Mouse (Mus musculus): Measurements from ENCODE around the gene Slc38a4. TPM values are rescaled to one million over a fixed set of nuclear protein-coding genes. Genes with fewer than 3 reads are reported as not detected.

The Slc38a4 gene
- polyA plus RNA-seq, 1 experiment from 2014 or later: 116 TPM

- ATAC-seq (ENCODE audit: insufficient number of reproducible peaks, low FRiP score, low TSS enrichment, low read depth): no peak
- Histone ChIP-seq H3K9ac (no peak overlapping the region), H3K4me3 (no peak overlapping the region), H3K27me3 (no peaks in the 10 kb centered on the region), H3K4me2 (no peak overlapping the region), H3K27ac (no peak overlapping the region), H3K9me3 (no peaks in the 10 kb centered on the region), H3K36me3 (no peaks in the 10 kb centered on the region), H3K4me1 (peaks cover 10% of the 10 kb centered on the region; the same call in 1 of the 2 replicates)
- WGBS: 61% methylated on average over 2 of the region's 2 CpGs
These were observed 96.5 kb downstream of the Slc38a4 start for GRCm38 (mm10) chr15:96959247-96959646.

GRCm38 (mm10) chr15:96956699-96957098 is 99.1 kb downstream of the Slc38a4 start:
- Histone ChIP-seq H3K4me3 (no peak overlapping the region), H3K9me3 (no peaks in the 10 kb centered on the region), H3K36me3 (no peaks in the 10 kb centered on the region), H3K27ac (no peak overlapping the region), H3K9ac (no peak overlapping the region), H3K27me3 (no peaks in the 10 kb centered on the region), H3K4me1 (peaks cover 12% of the 10 kb centered on the region), H3K4me2 (no peak overlapping the region)
- ATAC-seq (ENCODE audit: insufficient number of reproducible peaks, low FRiP score, low TSS enrichment, low read depth): no peak
- WGBS: 73% methylated on average over 3 of the region's 3 CpGs

- Histone ChIP-seq H3K27ac (no peak overlapping the region), H3K9ac (no peak overlapping the region), H3K4me3 (no peak overlapping the region), H3K36me3 (no peaks in the 10 kb centered on the region), H3K4me2 (no peak overlapping the region), H3K9me3 (no peaks in the 10 kb centered on the region), H3K27me3 (no peaks in the 10 kb centered on the region), H3K4me1 (peaks cover 12% of the 10 kb centered on the region)
- ATAC-seq (ENCODE audit: insufficient number of reproducible peaks, low FRiP score, low TSS enrichment, low read depth): no peak
- WGBS: 76% methylated on average over 6 of the region's 6 CpGs
These were observed 101.4 kb downstream of the Slc38a4 start for GRCm38 (mm10) chr15:96954389-96954788.

GRCm38 (mm10) chr15:96953938-96954238 is 101.9 kb downstream of the Slc38a4 start:
- 50% methylated on average over 16 of the region's 16 CpGs for WGBS
- H3K4me3 ChIP-seq: peak overlapping the region; percentile 32
- peaks cover 12% of the 10 kb centered on the region for H3K4me1 ChIP-seq
- H3K9me3 ChIP-seq: no peaks in the 10 kb centered on the region
- no peak for ATAC-seq (ENCODE audit: insufficient number of reproducible peaks, low FRiP score, low TSS enrichment, low read depth)
- H3K36me3 ChIP-seq: no peaks in the 10 kb centered on the region
- peak overlapping the region; percentile 20; the same call in 1 of the 2 replicates for H3K9ac ChIP-seq
- H3K4me2 ChIP-seq: peak overlapping the region; percentile 53
- no peaks in the 10 kb centered on the region for H3K27me3 ChIP-seq
- no peak overlapping the region for H3K27ac ChIP-seq

- Histone ChIP-seq H3K4me2 (peak overlapping the region; percentile 53), H3K4me1 (peaks cover 12% of the 10 kb centered on the region), H3K36me3 (no peaks in the 10 kb centered on the region), H3K9me3 (no peaks in the 10 kb centered on the region), H3K4me3 (peak overlapping the region; percentile 32), H3K27ac (no peak overlapping the region), H3K27me3 (no peaks in the 10 kb centered on the region), H3K9ac (peak overlapping the region; percentile 20; the same call in 1 of the 2 replicates)
- no peak for ATAC-seq (ENCODE audit: insufficient number of reproducible peaks, low FRiP score, low TSS enrichment, low read depth)
- WGBS: 23% methylated on average over 23 of the region's 23 CpGs
These were observed 102.4 kb downstream of the Slc38a4 start for GRCm38 (mm10) chr15:96953112-96953937.

GRCm38 (mm10) chr15:96952488-96952887 is 103.3 kb downstream of the Slc38a4 start:
- H3K4me1 ChIP-seq: peaks cover 12% of the 10 kb centered on the region
- no peak overlapping the region for H3K4me2 ChIP-seq
- no peaks in the 10 kb centered on the region for H3K36me3 ChIP-seq
- H3K27ac ChIP-seq: no peak overlapping the region
- H3K4me3 ChIP-seq: no peak overlapping the region
- WGBS: 40% methylated on average over 8 of the region's 8 CpGs
- no peaks in the 10 kb centered on the region for H3K9me3 ChIP-seq
- no peak for ATAC-seq (ENCODE audit: insufficient number of reproducible peaks, low FRiP score, low TSS enrichment, low read depth)
- no peak overlapping the region for H3K9ac ChIP-seq
- no peaks in the 10 kb centered on the region for H3K27me3 ChIP-seq

- no peak overlapping the region for H3K9ac ChIP-seq
- H3K4me3 ChIP-seq: no peak overlapping the region
- H3K36me3 ChIP-seq: no peaks in the 10 kb centered on the region
- no peak overlapping the region for H3K27ac ChIP-seq
- 51% methylated on average over 5 of the region's 5 CpGs for whole genome bisulfite sequencing
- no peak for ATAC-seq (ENCODE audit: insufficient number of reproducible peaks, low FRiP score, low TSS enrichment, low read depth)
- H3K9me3 ChIP-seq: no peaks in the 10 kb centered on the region
- H3K4me2 ChIP-seq: no peak overlapping the region
- no peaks in the 10 kb centered on the region for H3K27me3 ChIP-seq
- H3K4me1 ChIP-seq: peaks cover 12% of the 10 kb centered on the region
These were observed 104.0 kb downstream of the Slc38a4 start for GRCm38 (mm10) chr15:96951783-96952182.

- peaks cover 6% of the 10 kb centered on the region for H3K4me1 ChIP-seq
- H3K27ac ChIP-seq: no peak overlapping the region
- ATAC-seq (ENCODE audit: insufficient number of reproducible peaks, low FRiP score, low TSS enrichment, low read depth): no peak
- no peaks in the 10 kb centered on the region for H3K36me3 ChIP-seq
- no peak overlapping the region for H3K9ac ChIP-seq
- H3K4me3 ChIP-seq: no peak overlapping the region
- 65% methylated on average over 6 of the region's 6 CpGs for WGBS
- no peak overlapping the region for H3K4me2 ChIP-seq
- no peaks in the 10 kb centered on the region for H3K9me3 ChIP-seq
- no peaks in the 10 kb centered on the region for H3K27me3 ChIP-seq
These were observed 107.3 kb downstream of the Slc38a4 start for GRCm38 (mm10) chr15:96948471-96948870.

Other genes with a start within 250 kb of the Slc38a4 start
- gene Pced1b, start 191.2 kb upstream of the Slc38a4 start, polyA plus RNA-seq (2015; fragmentation: Nextera tagmentation; extraction: Ambion mirVana): 3.5 and 3.6 TPM in 2 replicates
- 3.4 and 5.1 TPM in 2 replicates for gene Amigo2, start 191.3 kb upstream of the Slc38a4 start, polyA plus RNA-seq (2015; fragmentation: Nextera tagmentation; extraction: Ambion mirVana)